Mouse (Mus musculus) liver, adult 2 months (tissue): ENCODE measurements around the gene Mapk10.

ENCODE experiments used
- CTCF ChIP-seq: fragments of 200-500 bp; IDR thresholded peaks from 2 replicates; pipeline ENCODE4 v1.5.1; 2011; ENCODE audit warnings: low read depth, low read length, control low read depth
- POLR2A ChIP-seq: fragments of 200-500 bp; IDR thresholded peaks from 2 replicates; pipeline ENCODE4 v1.6.1; 2011; ENCODE audit warnings: low read length, control low read depth; ENCODE audit not compliant: insufficient read depth; ENCODE audit errors: extremely low read depth

DNA sequence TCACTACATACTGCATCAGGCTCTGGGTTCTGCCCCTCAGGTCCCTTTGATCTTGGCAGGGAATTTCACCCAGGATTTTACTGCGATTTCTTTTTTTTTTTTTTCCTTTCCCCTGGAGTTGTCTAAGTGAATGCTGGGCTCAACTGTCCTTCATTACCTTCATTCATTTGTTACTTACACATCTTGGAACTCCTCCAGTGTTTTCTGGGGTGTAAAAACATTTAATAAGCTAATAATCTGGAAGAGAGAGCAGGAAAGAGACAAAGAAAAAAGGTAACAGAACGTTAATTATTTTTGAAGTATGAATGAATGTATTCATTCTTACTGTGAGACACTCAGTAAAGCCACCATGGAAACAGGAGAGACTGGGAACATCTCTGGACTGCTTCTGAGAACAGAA is 219.4 kb downstream of the Mapk10 start:
- TF ChIP-seq CTCF (no peak), POLR2A (no peak)
